Mouse (Mus musculus): Measurements from ENCODE around the gene Olfr1383. TPM values are rescaled to one million over a fixed set of nuclear protein-coding genes. Genes with fewer than 3 reads are reported as not detected.
"Not testable (repeated sequence)": the region's sequence is repeated elsewhere in the genome, so short reads cannot be mapped to it uniquely, and the experiment has no call there.

Olfr1383 gene
- polyA plus RNA-seq (2015; fragmentation: Nextera tagmentation; extraction: Ambion mirVana), result not detected in 2 replicates

DNA sequence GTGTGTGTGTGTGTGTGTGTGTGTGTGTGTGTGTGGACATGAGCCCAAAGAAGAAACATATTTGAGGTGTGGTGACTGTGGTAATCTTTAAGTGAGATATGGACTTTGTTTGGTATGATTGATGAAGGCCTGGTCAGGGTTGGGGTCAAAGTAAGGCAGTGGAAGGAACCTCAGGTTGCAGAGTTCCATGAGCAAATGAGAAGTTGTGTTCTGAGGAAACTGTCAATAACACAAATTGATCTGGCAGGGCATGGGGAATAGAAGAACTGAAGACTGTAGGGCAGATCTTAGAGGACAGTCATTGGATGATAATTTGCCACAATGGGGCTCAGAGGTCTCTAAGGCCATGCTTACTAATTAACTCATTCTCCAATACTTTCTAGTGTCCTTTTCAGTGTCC is at the start of gene Olfr1383:
TSS of gene Olfr1383 (plus strand) at position 301 of the 400 bp plus-strand sequence.
- H3K27ac ChIP-seq (ENCODE audit: low read length), result no peak within 1 kb of the TSS
- no peaks in the 10 kb centered on the region for H3K9me3 ChIP-seq (ENCODE audit: control insufficient read depth, low read length)
- no peak for ATAC-seq (ENCODE audit: low read depth)
- H3K36me3 ChIP-seq (ENCODE audit: control insufficient read depth, insufficient read depth, low read length), result no peaks in the 10 kb centered on the region
- H3K4me2 ChIP-seq (ENCODE audit: low read depth, low read length), result no peak within 1 kb of the TSS
- H3K27me3 ChIP-seq (ENCODE audit: control insufficient read depth, insufficient read depth, low read depth, low read length), result no peaks in the 10 kb centered on the region
- H3K9ac ChIP-seq (ENCODE audit: low read length), result no peak within 1 kb of the TSS
- H3K4me3 ChIP-seq (ENCODE audit: low read length), result no peak within 1 kb of the TSS
- no peaks in the 10 kb centered on the region for H3K4me1 ChIP-seq (replicated peaks; ENCODE audit: control insufficient read depth, insufficient read depth, low read length)

- no peaks in the 10 kb centered on the region for H3K9me3 ChIP-seq (ENCODE audit: control insufficient read depth, low read length)
- WGBS, result 27% methylated on average over 4 of the region's 4 CpGs
- no peak overlapping the region for H3K4me3 ChIP-seq (ENCODE audit: low read length)
- H3K4me2 ChIP-seq (ENCODE audit: low read depth, low read length), result no peak overlapping the region
- no peaks in the 10 kb centered on the region for H3K27me3 ChIP-seq (ENCODE audit: control insufficient read depth, insufficient read depth, low read depth, low read length)
- H3K9ac ChIP-seq (ENCODE audit: low read length), result no peak overlapping the region
- H3K4me1 ChIP-seq (replicated peaks; ENCODE audit: control insufficient read depth, insufficient read depth, low read length), result no peaks in the 10 kb centered on the region
- no peak overlapping the region for H3K27ac ChIP-seq (ENCODE audit: low read length)
- H3K36me3 ChIP-seq (ENCODE audit: control insufficient read depth, insufficient read depth, low read length), result no peaks in the 10 kb centered on the region
- no peak for ATAC-seq (ENCODE audit: low read depth)
Observed at GRCm38 (mm10) chr11:49485973-49486372, 33.5 kb upstream of the Olfr1383 start.

DNA sequence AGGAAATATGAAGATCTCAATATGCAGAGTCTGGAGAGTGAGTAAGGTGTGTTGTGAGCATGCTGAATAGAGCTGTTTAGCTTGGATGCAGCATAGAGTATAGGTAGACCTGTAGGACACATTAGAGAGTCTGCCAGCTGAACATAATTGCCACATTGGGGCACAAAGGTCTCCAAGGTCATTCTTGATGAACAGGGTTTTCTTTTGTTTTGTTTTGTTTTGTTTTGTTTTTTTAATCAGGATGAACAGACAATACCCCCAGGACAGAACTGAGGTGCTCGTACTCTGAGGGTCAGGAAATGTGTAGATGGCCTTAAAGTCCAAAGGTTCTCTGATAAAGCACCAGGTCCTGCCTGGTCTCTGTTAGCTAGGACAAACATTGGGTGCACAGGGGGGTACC is 30.7 kb upstream of the Olfr1383 start, which contains the start of gene Olfr1385:
TSS of gene Olfr1385 (plus strand) at position 301 of the 400 bp plus-strand sequence.
- H3K27me3 ChIP-seq (ENCODE audit: control insufficient read depth, insufficient read depth, low read depth, low read length); H3K9me3 ChIP-seq (ENCODE audit: control insufficient read depth, low read length); H3K4me3 ChIP-seq (ENCODE audit: low read length); H3K36me3 ChIP-seq (ENCODE audit: control insufficient read depth, insufficient read depth, low read length); H3K4me2 ChIP-seq (ENCODE audit: low read depth, low read length); ATAC-seq (ENCODE audit: low read depth); H3K27ac ChIP-seq (ENCODE audit: low read length); H3K4me1 ChIP-seq (replicated peaks; ENCODE audit: control insufficient read depth, insufficient read depth, low read length); H3K9ac ChIP-seq (ENCODE audit: low read length): not testable (repeated sequence)
- 76% methylated on average over 1 of the region's 1 CpGs for WGBS

DNA sequence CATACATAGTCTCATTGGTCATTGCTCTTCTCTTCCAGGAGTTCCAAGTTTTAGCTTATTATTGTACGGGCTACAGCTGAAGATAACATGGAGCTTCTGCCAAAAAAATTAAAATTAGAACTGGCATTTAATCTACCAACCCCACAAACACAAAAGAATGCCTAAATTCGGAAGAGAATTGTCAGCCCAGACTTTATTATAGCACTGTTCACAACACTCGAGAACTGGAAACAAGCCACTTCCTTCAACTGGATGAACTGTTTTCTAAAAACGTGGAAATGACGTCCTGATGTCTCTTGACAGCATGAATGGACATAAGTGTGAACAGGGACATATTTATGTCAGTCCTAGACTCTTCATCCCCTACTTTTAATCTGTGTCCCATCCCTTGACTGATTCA is 1.4 kb upstream of the Olfr1383 start:
- Histone ChIP-seq H3K4me3 (ENCODE audit: low read length) (no peak overlapping the region), H3K9me3 (ENCODE audit: control insufficient read depth, low read length) (no peaks in the 10 kb centered on the region), H3K27me3 (ENCODE audit: control insufficient read depth, insufficient read depth, low read depth, low read length) (no peaks in the 10 kb centered on the region), H3K36me3 (ENCODE audit: control insufficient read depth, insufficient read depth, low read length) (no peaks in the 10 kb centered on the region), H3K9ac (ENCODE audit: low read length) (no peak overlapping the region), H3K4me2 (ENCODE audit: low read depth, low read length) (no peak overlapping the region), H3K4me1 (replicated peaks; ENCODE audit: control insufficient read depth, insufficient read depth, low read length) (no peaks in the 10 kb centered on the region), H3K27ac (ENCODE audit: low read length) (no peak overlapping the region)
- WGBS, result 50% methylated on average over 5 of the region's 5 CpGs
- no peak for ATAC-seq (ENCODE audit: low read depth)

- 82% methylated on average over 3 of the region's 3 CpGs for WGBS
- no peaks in the 10 kb centered on the region for H3K9me3 ChIP-seq (ENCODE audit: control insufficient read depth, low read length)
- no peaks in the 10 kb centered on the region for H3K36me3 ChIP-seq (ENCODE audit: control insufficient read depth, insufficient read depth, low read length)
Observed at GRCm38 (mm10) chr11:49527947-49528346, 8.5 kb downstream of the Olfr1383 start, which contains the start of gene Olfr1382. Olfr1382 (plus strand) TSS chr11:49528247.

GRCm38 (mm10) chr11:49532761-49533160 is 13.3 kb downstream of the Olfr1383 start:
- ATAC-seq (ENCODE audit: low read depth), result no peak
- Histone ChIP-seq H3K9ac (ENCODE audit: low read length) (no peak overlapping the region), H3K27ac (ENCODE audit: low read length) (no peak overlapping the region), H3K4me3 (ENCODE audit: low read length) (no peak overlapping the region), H3K4me1 (replicated peaks; ENCODE audit: control insufficient read depth, insufficient read depth, low read length) (no peaks in the 10 kb centered on the region), H3K4me2 (ENCODE audit: low read depth, low read length) (no peak overlapping the region), H3K9me3 (ENCODE audit: control insufficient read depth, low read length) (no peaks in the 10 kb centered on the region), H3K27me3 (ENCODE audit: control insufficient read depth, insufficient read depth, low read depth, low read length) (no peaks in the 10 kb centered on the region), H3K36me3 (ENCODE audit: control insufficient read depth, insufficient read depth, low read length) (no peaks in the 10 kb centered on the region)

More at GRCm38 (mm10) chr11:49527947-49528346, 8.5 kb downstream of the Olfr1383 start, which contains the start of gene Olfr1382:
- H3K27ac ChIP-seq (ENCODE audit: low read length), result no peak within 1 kb of the TSS
- no peak within 1 kb of the TSS for H3K4me2 ChIP-seq (ENCODE audit: low read depth, low read length)
- H3K27me3 ChIP-seq (ENCODE audit: control insufficient read depth, insufficient read depth, low read depth, low read length), result no peaks in the 10 kb centered on the region
- no peak for ATAC-seq (ENCODE audit: low read depth)
- H3K4me1 ChIP-seq (replicated peaks; ENCODE audit: control insufficient read depth, insufficient read depth, low read length), result no peaks in the 10 kb centered on the region
- H3K9ac ChIP-seq (ENCODE audit: low read length), result no peak within 1 kb of the TSS
- H3K4me3 ChIP-seq (ENCODE audit: low read length), result no peak within 1 kb of the TSS

DNA sequence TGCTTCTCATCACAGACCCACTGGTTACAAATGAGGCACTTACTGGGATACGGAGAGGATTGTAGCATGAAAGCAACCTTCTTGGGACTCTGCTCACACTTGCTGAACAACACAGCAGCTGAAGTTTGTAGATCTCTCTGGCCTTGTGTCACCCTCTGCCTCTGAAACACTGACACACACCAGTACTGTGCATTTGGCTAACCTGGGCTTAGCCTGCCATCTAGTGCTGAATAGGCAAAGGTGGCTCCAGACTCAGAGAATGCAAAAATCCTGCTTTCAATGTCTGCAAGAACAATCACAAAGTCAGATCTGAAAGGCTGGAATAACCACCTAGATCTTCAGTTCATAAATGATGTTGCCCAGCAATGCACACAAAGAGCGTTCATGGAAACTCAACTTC is 17.2 kb downstream of the Olfr1383 start:
- H3K9me3 ChIP-seq (ENCODE audit: control insufficient read depth, low read length); H3K27ac ChIP-seq (ENCODE audit: low read length); H3K36me3 ChIP-seq (ENCODE audit: control insufficient read depth, insufficient read depth, low read length); H3K4me3 ChIP-seq (ENCODE audit: low read length); H3K27me3 ChIP-seq (ENCODE audit: control insufficient read depth, insufficient read depth, low read depth, low read length); H3K4me2 ChIP-seq (ENCODE audit: low read depth, low read length); ATAC-seq (ENCODE audit: low read depth); H3K9ac ChIP-seq (ENCODE audit: low read length); H3K4me1 ChIP-seq (replicated peaks; ENCODE audit: control insufficient read depth, insufficient read depth, low read length): not testable (repeated sequence)
- 91% methylated on average over 2 of the region's 2 CpGs for WGBS

GRCm38 (mm10) chr11:49543149-49543548 is 23.7 kb downstream of the Olfr1383 start, which contains the start of gene Olfr1381:
Olfr1381 (plus strand) TSS chr11:49543449.
- H3K4me3 ChIP-seq (ENCODE audit: low read length); H3K4me2 ChIP-seq (ENCODE audit: low read depth, low read length); H3K9me3 ChIP-seq (ENCODE audit: control insufficient read depth, low read length); H3K4me1 ChIP-seq (replicated peaks; ENCODE audit: control insufficient read depth, insufficient read depth, low read length); H3K9ac ChIP-seq (ENCODE audit: low read length); ATAC-seq (ENCODE audit: low read depth); H3K27me3 ChIP-seq (ENCODE audit: control insufficient read depth, insufficient read depth, low read depth, low read length); H3K36me3 ChIP-seq (ENCODE audit: control insufficient read depth, insufficient read depth, low read length); H3K27ac ChIP-seq (ENCODE audit: low read length): not testable (repeated sequence)
- 74% methylated on average over 3 of the region's 3 CpGs for WGBS

GRCm38 (mm10) chr11:49554033-49554432 is 34.6 kb downstream of the Olfr1383 start:
- H3K4me1 ChIP-seq (replicated peaks; ENCODE audit: control insufficient read depth, insufficient read depth, low read length); H3K27me3 ChIP-seq (ENCODE audit: control insufficient read depth, insufficient read depth, low read depth, low read length); H3K4me3 ChIP-seq (ENCODE audit: low read length); H3K36me3 ChIP-seq (ENCODE audit: control insufficient read depth, insufficient read depth, low read length); H3K4me2 ChIP-seq (ENCODE audit: low read depth, low read length); H3K9ac ChIP-seq (ENCODE audit: low read length); H3K9me3 ChIP-seq (ENCODE audit: control insufficient read depth, low read length); ATAC-seq (ENCODE audit: low read depth); H3K27ac ChIP-seq (ENCODE audit: low read length): not testable (repeated sequence)
- WGBS, result 68% methylated on average over 3 of the region's 3 CpGs

DNA sequence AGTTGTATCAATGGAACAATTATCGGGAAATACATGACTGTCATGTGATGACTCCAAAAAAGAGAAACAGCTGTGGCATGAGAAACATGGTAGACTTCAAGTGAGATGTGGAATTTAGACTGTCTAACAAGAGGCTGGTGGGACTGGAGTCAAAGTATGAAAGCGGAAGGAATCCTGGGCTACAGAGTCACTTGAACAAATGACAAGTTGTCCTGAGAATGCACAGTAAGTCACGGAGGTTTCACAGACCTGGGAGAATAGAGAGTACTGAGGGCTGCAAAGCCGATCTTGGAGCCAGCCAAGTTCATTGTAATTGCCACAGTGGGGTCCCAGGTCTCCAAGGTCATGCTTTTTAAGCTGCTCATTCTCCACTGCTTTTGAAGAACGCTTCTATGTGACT is 37.1 kb downstream of the Olfr1383 start, which contains the start of gene Olfr1380:
TSS of gene Olfr1380 (plus strand) at position 301 of the 400 bp plus-strand sequence.
- H3K27ac ChIP-seq (ENCODE audit: low read length); H3K9ac ChIP-seq (ENCODE audit: low read length); H3K4me2 ChIP-seq (ENCODE audit: low read depth, low read length); H3K36me3 ChIP-seq (ENCODE audit: control insufficient read depth, insufficient read depth, low read length); H3K4me3 ChIP-seq (ENCODE audit: low read length); H3K27me3 ChIP-seq (ENCODE audit: control insufficient read depth, insufficient read depth, low read depth, low read length); ATAC-seq (ENCODE audit: low read depth); H3K4me1 ChIP-seq (replicated peaks; ENCODE audit: control insufficient read depth, insufficient read depth, low read length); H3K9me3 ChIP-seq (ENCODE audit: control insufficient read depth, low read length): not testable (repeated sequence)
- WGBS, result 71% methylated on average over 5 of the region's 5 CpGs

Measured in lung, embryonic 16.5 days (tissue).